Mouse (Mus musculus) olfactory bulb, adult 2 months (tissue): Measurements from ENCODE around the gene Ogfr. TPM values are rescaled to one million over a fixed set of nuclear protein-coding genes. Genes with fewer than 3 reads are reported as not detected.

Source experiments
- H3K27ac ChIP-seq: fragments of 200-500 bp; 2 replicates; pipeline ENCODE4 v1.5.1; 2012; ENCODE audit warnings: low read depth, low read length; ENCODE audit not compliant: insufficient read depth
- H3K4me1 ChIP-seq: fragments of 200-500 bp; 2 replicates; pipeline ENCODE4 v1.6.1; 2012; ENCODE audit warnings: low read length; ENCODE audit not compliant: control insufficient read depth, insufficient read depth
- H3K4me3 ChIP-seq: fragments of 200-500 bp; 2 replicates; pipeline ENCODE4 v1.5.1; 2012; ENCODE audit warnings: mild to moderate bottlenecking, low read depth, low read length, moderate library complexity; ENCODE audit not compliant: insufficient read depth
- CTCF ChIP-seq: fragments of 200-500 bp; IDR thresholded peaks from 2 replicates; pipeline ENCODE4 v1.5.1; 2012; ENCODE audit warnings: low read depth, mild to moderate bottlenecking, low read length, moderate library complexity; ENCODE audit not compliant: insufficient read depth
- POLR2A ChIP-seq: fragments of 200-500 bp; IDR thresholded peaks from 2 replicates; pipeline ENCODE4 v1.6.1; 2012; ENCODE audit warnings: mild to moderate bottlenecking, low read depth, low read length, moderate library complexity; ENCODE audit not compliant: insufficient read depth
- WGBS: fragments of 180-500 bp; shearing (Covaris S2); methylation state at CpG from one replicate; pipeline ENCODE4 v1.1.7; 2018; 5-methylcytosine and 5-hydroxymethylcytosine counted together
- polyA plus RNA-seq: library from polyadenylated mRNA; stranded (reverse); fragments of >200 nt; gene quantifications from 2 replicates; pipeline ENCODE4 v1.2.4, GENCODE M21; 2012; ENCODE audit warnings: low replicate concordance; ENCODE audit not compliant: missing spikeins, insufficient read depth, insufficient read length

Ogfr gene
- polyA plus RNA-seq, 1 experiment: 125 TPM

DNA sequence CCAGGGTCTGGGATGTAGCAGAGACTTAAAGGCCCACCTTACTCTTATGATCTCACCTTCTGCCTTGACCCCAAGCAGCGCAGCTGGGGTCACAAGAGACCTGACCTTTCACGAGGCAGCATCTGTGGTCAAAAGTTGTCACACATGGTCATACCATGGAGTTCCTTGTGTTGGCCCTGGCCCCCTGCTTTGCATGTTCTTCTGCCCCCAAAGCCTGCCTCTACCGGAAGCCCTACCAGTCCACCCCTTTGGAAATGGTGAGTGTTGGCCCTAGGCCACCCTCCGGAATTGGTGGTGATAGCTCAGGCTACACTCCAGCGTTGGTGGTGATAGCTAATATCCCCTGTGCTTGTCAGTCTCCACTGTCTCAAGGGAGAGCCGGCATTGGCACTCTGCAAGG, 25.7 kb upstream of the Ogfr start:
- no peaks in the 10 kb centered on the region for H3K4me1 ChIP-seq
- H3K27ac ChIP-seq: no peak overlapping the region
- WGBS: 57% methylated on average over 6 of the region's 6 CpGs
- TF ChIP-seq POLR2A: no peak
- no peak for TF ChIP-seq CTCF
- H3K4me3 ChIP-seq: no peak overlapping the region

DNA sequence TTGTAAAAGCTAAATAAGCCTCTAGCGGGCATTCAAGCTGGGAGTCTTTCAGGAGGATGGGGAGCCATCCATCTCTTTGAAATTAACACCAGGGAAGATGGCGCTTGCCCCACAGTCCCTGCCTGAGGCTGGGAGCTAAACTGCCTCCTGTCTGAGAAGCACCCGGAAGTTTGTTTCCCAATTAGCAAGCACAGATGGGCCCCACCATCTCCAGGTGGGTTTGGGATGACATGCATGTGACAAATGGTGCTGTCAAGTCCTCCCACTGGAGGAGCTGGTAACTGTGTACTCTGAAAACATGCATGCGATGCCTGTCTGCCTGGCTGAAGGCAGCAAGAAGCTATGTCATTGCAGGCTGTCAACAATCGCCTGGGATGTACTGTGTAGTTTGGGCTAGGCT, 25.2 kb upstream of the Ogfr start:
- WGBS: 61% methylated on average over 5 of the region's 5 CpGs
- TF ChIP-seq POLR2A (no peak), CTCF (no peak)

DNA sequence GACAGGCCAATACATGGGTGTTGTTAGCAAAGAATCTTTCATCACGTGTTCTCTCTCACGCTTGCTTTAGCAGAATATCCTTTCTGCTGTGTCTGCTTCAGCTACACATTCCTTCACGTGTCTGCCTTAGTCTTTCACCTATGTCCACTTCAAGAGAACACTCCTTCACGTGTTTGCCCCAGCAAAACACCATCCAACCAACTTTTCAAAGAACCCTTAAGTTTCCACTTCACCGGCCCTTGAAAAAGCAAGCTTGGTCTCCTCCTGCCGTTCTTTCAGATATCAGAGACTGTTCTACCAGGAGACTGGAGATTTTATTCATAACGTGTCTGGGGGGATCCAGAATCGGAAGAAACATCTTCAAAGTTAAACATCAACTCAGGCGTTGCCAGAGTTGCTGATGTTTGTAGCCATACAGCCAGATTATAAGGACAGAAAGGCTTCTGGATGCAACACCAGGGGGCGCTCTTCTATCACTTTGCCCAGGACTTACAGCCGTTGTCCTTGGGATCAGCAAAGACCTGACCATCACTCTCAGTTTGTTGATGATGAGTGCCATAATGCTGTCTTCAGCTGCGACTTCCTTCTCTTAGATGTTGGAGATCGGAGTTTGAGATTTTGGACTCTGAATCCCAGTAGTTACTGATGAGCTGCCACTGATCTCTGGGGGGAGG, 22.7 kb upstream of the Ogfr start:
- TF ChIP-seq CTCF (peak; percentile 35; the same call in 1 of the 2 replicates), POLR2A (no peak)
- H3K27ac ChIP-seq: no peak overlapping the region
- no peak overlapping the region for H3K4me3 ChIP-seq
- no peaks in the 10 kb centered on the region for H3K4me1 ChIP-seq
- WGBS: 38% methylated on average over 13 of the region's 13 CpGs

More for the DNA sequence above, 25.2 kb upstream of the Ogfr start:
- Histone ChIP-seq H3K4me1 (no peaks in the 10 kb centered on the region), H3K27ac (no peak overlapping the region), H3K4me3 (no peak overlapping the region)

DNA sequence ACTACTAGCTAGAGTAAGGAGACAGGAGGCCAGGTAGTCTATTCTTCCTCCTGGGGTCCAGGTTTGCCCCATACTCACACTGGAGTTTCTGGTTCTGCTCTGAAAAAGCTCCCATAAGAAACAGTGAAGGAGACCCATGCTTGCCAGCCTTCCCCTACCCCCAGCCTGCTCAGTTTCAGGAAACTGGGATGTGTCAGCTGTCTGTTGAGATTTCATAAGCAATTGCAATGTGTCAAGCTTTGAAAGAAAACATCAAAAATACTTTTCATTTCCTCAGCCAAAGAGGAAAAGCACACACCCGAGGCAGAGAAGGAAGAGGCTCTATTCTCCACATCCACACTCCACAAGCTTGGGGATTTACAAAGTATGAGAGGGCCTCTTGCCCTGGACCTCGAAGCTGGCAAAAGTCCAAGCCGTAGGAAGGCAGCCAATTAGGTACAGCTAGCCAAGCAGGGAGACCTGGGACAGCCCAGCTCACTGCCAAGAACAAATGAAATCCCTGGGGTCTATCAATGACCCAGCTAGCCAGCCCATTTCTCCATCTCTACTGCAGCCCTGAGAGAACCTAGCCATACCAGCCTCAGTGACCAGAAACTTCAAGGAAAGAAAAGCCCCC, 19.9 kb upstream of the Ogfr start:
- no peak overlapping the region for H3K4me3 ChIP-seq
- 23% methylated on average over 3 of the region's 3 CpGs for WGBS
- H3K4me1 ChIP-seq: no peaks in the 10 kb centered on the region
- H3K27ac ChIP-seq: no peak overlapping the region
- TF ChIP-seq POLR2A: no peak
- no peak for TF ChIP-seq CTCF

DNA sequence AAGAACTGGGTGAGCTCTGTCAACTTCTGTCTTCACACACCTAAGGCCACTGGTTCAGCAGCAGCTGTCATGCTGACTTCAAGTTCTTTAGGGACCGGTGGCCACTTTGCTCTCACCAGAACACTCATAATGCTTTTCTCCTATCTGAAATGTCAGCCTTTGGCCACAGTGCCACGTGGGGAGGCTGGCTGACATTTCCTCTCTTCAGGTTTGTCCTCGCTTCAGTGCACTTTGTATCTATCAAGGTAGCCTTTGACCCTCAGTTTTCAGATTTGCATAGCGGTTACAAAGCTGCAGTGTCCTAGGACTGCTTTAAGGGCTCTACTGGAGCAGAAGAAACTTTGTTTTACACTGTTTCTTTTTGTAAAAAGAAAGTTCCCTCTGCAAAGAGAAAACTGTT, 12.6 kb upstream of the Ogfr start:
- TF ChIP-seq POLR2A (no peak), CTCF (no peak)
- 55% methylated on average over 4 of the region's 4 CpGs for WGBS
- no peak overlapping the region for H3K4me3 ChIP-seq
- H3K27ac ChIP-seq: no peak overlapping the region
- H3K4me1 ChIP-seq: no peaks in the 10 kb centered on the region

DNA sequence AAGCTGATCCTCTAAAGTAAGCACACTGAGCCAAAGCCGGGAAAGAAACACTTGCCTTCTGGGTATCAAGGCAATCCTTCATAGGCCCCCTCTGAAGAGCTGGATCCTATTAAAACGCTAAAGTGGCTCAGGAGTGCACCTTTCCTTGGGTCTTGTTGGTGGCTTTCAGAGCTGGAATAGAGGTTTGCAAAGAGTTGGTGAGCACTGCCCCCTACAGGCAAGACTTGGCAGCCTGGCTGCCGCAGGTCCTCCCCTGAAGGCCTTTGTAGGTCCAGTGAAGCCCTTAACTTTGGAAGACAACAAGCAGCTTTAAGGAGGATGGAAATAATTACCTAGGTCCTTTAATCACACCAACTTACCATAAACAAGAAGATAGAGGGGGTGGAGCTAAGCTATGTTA, 10.4 kb upstream of the Ogfr start:
- TF ChIP-seq CTCF: peak; percentile 85
- TF ChIP-seq POLR2A: no peak
- 6% methylated on average over 3 of the region's 3 CpGs for WGBS

DNA sequence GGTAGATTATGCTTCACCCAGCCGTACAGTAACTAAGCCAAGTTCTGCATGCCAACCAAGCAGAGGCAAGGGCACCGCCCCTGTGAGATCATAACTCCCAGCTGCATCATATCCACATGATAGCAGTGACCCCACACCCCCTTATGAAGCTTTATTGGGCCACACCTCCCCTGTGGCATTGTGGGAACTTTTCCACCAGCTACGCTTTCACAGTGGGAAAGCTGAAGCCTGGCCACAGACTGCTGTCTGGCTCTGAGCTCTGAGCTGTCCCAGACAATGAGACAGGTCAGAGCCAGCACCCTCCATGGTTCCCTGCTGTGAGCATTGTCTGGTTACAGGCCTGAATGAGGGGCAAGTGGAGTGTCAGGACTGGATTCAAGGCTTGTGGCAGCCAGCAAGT, 8.0 kb upstream of the Ogfr start, which contains the start of gene Mrgbp:
Gene Mrgbp, plus strand, starts transcription at position 303 of the 400 bp plus-strand sequence.
- H3K4me3 ChIP-seq: no peak within 1 kb of the TSS
- 71% methylated on average over 3 of the region's 3 CpGs for WGBS
- H3K27ac ChIP-seq: no peak within 1 kb of the TSS
- TF ChIP-seq CTCF: no peak
- TF ChIP-seq POLR2A: no peak
- H3K4me1 ChIP-seq: peaks cover 15% of the 10 kb centered on the region

More for the DNA sequence above, 10.4 kb upstream of the Ogfr start:
- Histone ChIP-seq H3K4me1 (peaks cover 6% of the 10 kb centered on the region), H3K27ac (no peak overlapping the region), H3K4me3 (no peak overlapping the region)

DNA sequence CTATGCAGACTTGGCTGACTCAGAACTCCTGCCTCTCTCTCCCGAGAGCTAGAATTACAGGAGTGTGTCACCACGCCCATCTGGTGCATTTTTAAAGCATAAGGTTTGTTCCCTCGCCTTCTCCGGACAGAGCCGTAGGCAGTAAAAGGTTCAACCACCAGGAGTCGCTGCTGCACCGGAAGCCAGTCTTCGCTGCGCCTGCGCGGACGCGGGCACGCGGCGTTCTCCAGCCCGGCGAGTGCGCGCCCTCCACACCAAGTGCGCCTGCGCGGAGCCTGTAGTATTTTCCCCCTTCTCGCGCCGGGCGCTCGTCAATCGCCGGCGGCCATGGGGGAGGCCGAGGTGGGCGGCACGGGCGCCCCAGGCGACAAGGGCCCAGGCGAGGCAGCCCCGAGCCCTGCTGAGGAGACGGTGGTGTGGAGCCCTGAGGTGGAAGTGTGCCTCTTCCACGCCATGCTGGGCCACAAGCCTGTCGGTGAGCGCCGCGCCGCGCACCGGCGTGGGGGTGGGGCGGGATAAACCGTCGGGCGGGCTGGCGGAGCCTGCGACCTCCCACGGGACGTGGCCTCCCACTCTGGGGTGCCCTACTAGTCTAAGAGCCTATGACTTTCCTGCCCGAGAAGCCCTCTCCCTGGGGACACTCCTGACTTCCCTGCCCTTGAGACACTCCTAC, 6.4 kb upstream of the Ogfr start:
- TF ChIP-seq CTCF (peak; percentile 82), POLR2A (peak; percentile 86; the same call in 1 of the 2 replicates)
- Histone ChIP-seq H3K4me3 (peak overlapping the region; percentile 84), H3K27ac (peak overlapping the region; percentile 43), H3K4me1 (peaks cover 15% of the 10 kb centered on the region)
- WGBS: under 1% methylated on average over 57 of the region's 57 CpGs

DNA sequence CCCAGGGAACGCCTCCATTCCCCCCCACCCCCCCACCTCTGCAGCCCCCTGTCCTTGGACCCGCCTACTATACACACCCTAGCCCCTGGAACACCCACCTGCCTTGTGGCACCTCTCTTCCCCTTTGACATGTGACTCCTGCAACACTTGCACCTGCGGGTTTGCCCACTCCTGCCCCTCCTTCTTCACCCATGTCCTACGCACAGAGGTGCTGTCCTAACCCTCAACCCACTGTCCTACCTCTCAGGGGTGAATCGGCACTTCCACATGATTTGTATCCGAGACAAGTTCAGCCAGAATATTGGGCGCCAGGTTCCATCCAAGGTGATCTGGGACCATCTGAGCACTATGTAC, 5.9 kb upstream of the Ogfr start:
- Histone ChIP-seq H3K27ac (peak overlapping the region; percentile 43; the same call in 1 of the 2 replicates), H3K4me1 (peaks cover 15% of the 10 kb centered on the region), H3K4me3 (peak overlapping the region; percentile 84)
- 16% methylated on average over 7 of the region's 7 CpGs for WGBS
- no peak for TF ChIP-seq CTCF
- no peak for TF ChIP-seq POLR2A
